Mouse (Mus musculus): Measurements from ENCODE around the gene Josd2. TPM values are rescaled to one million over a fixed set of nuclear protein-coding genes. Genes with fewer than 3 reads are reported as not detected.

Josd2 gene
- polyA plus RNA-seq, 1 experiment from 2014 or later, result 33.7 TPM

GRCm38 (mm10) chr7:44463056-44463425 is 4.7 kb upstream of the Josd2 start:
- H3K36me3 ChIP-seq (ENCODE audit: control insufficient read depth, insufficient read depth, low read length), result no peaks in the 10 kb centered on the region
- no peak overlapping the region for H3K9ac ChIP-seq (ENCODE audit: low read length)
- H3K27ac ChIP-seq (replicated peaks), result no peak overlapping the region
- no peak overlapping the region for H3K4me3 ChIP-seq (ENCODE audit: low read depth, low read length)
- H3K9me3 ChIP-seq (ENCODE audit: control insufficient read depth, low read length), result no peaks in the 10 kb centered on the region
- DNase-seq (ENCODE audit: low spot score), result no peak
- no peak overlapping the region for H3K4me2 ChIP-seq (replicated peaks; ENCODE audit: low read depth)
- no peak for ATAC-seq (ENCODE audit: low FRiP score, low TSS enrichment)
- peaks cover 10% of the 10 kb centered on the region for H3K27me3 ChIP-seq (ENCODE audit: control insufficient read depth, insufficient read depth, low read length)
- H3K4me1 ChIP-seq (replicated peaks; ENCODE audit: control insufficient read depth, insufficient read depth), result no peaks in the 10 kb centered on the region
- WGBS, result 27% methylated on average over 8 of the region's 8 CpGs
- TF ChIP-seq EP300 (optimal IDR thresholded peaks at IDR 0.05), result no peak
- TF ChIP-seq CTCF (IDR thresholded peaks at IDR 0.05; ENCODE audit: low read depth), result no peak

GRCm38 (mm10) chr7:44463556-44464225 is 4.1 kb upstream of the Josd2 start:
- Histone ChIP-seq H3K27ac (replicated peaks) (no peak overlapping the region), H3K27me3 (ENCODE audit: control insufficient read depth, insufficient read depth, low read length) (peaks cover 10% of the 10 kb centered on the region), H3K4me3 (ENCODE audit: low read depth, low read length) (no peak overlapping the region), H3K9me3 (ENCODE audit: control insufficient read depth, low read length) (no peaks in the 10 kb centered on the region), H3K4me1 (replicated peaks; ENCODE audit: control insufficient read depth, insufficient read depth) (no peaks in the 10 kb centered on the region), H3K36me3 (ENCODE audit: control insufficient read depth, insufficient read depth, low read length) (no peaks in the 10 kb centered on the region), H3K4me2 (replicated peaks; ENCODE audit: low read depth) (no peak overlapping the region), H3K9ac (ENCODE audit: low read length) (no peak overlapping the region)
- DNase-seq (ENCODE audit: low spot score) (no peak), ATAC-seq (ENCODE audit: low FRiP score, low TSS enrichment) (no peak)
- WGBS, result 81% methylated on average over 10 of the region's 10 CpGs
- TF ChIP-seq EP300 (optimal IDR thresholded peaks at IDR 0.05) (no peak), CTCF (IDR thresholded peaks at IDR 0.05; ENCODE audit: low read depth) (no peak)

GRCm38 (mm10) chr7:44464511-44464910 is 3.3 kb upstream of the Josd2 start:
- no peak for TF ChIP-seq CTCF (IDR thresholded peaks at IDR 0.05; ENCODE audit: low read depth)
- no peak for TF ChIP-seq EP300 (optimal IDR thresholded peaks at IDR 0.05)
- WGBS, result 27% methylated on average over 4 of the region's 4 CpGs

GRCm38 (mm10) chr7:44465111-44465510 is 2.7 kb upstream of the Josd2 start, which contains the start of gene Aspdh:
Gene Aspdh, plus strand, starts transcription at chr7:44465391.
- H3K9ac ChIP-seq (ENCODE audit: low read length), result no peak within 1 kb of the TSS
- no peaks in the 10 kb centered on the region for H3K36me3 ChIP-seq (ENCODE audit: control insufficient read depth, insufficient read depth, low read length)
- H3K4me3 ChIP-seq (ENCODE audit: low read depth, low read length), result no peak within 1 kb of the TSS
- ATAC-seq (ENCODE audit: low FRiP score, low TSS enrichment) (no peak), DNase-seq (ENCODE audit: low spot score) (no peak)
- H3K27me3 ChIP-seq (ENCODE audit: control insufficient read depth, insufficient read depth, low read length), result peaks cover 10% of the 10 kb centered on the region
- no peaks in the 10 kb centered on the region for H3K4me1 ChIP-seq (replicated peaks; ENCODE audit: control insufficient read depth, insufficient read depth)
- H3K27ac ChIP-seq (replicated peaks), result no peak within 1 kb of the TSS
- TF ChIP-seq CTCF (IDR thresholded peaks at IDR 0.05; ENCODE audit: low read depth) (no peak), EP300 (optimal IDR thresholded peaks at IDR 0.05) (no peak)
- WGBS, result 79% methylated on average over 2 of the region's 2 CpGs
- no peak within 1 kb of the TSS for H3K4me2 ChIP-seq (replicated peaks; ENCODE audit: low read depth)
- no peaks in the 10 kb centered on the region for H3K9me3 ChIP-seq (ENCODE audit: control insufficient read depth, low read length)

More at GRCm38 (mm10) chr7:44464511-44464910, 3.3 kb upstream of the Josd2 start:
- peak; percentile 13 for DNase-seq (ENCODE audit: low spot score)
- Histone ChIP-seq H3K27ac (replicated peaks) (no peak overlapping the region), H3K9me3 (ENCODE audit: control insufficient read depth, low read length) (no peaks in the 10 kb centered on the region), H3K27me3 (ENCODE audit: control insufficient read depth, insufficient read depth, low read length) (peaks cover 10% of the 10 kb centered on the region), H3K4me1 (replicated peaks; ENCODE audit: control insufficient read depth, insufficient read depth) (no peaks in the 10 kb centered on the region), H3K9ac (ENCODE audit: low read length) (no peak overlapping the region), H3K36me3 (ENCODE audit: control insufficient read depth, insufficient read depth, low read length) (no peaks in the 10 kb centered on the region), H3K4me2 (replicated peaks; ENCODE audit: low read depth) (no peak overlapping the region), H3K4me3 (ENCODE audit: low read depth, low read length) (no peak overlapping the region)
- no peak for ATAC-seq (ENCODE audit: low FRiP score, low TSS enrichment)

GRCm38 (mm10) chr7:44466006-44466887 is 1.5 kb upstream of the Josd2 start:
- ATAC-seq (ENCODE audit: low FRiP score, low TSS enrichment) (no peak), DNase-seq (ENCODE audit: low spot score) (no peak)
- Histone ChIP-seq H3K4me1 (replicated peaks; ENCODE audit: control insufficient read depth, insufficient read depth) (no peaks in the 10 kb centered on the region), H3K9me3 (ENCODE audit: control insufficient read depth, low read length) (no peaks in the 10 kb centered on the region), H3K27me3 (ENCODE audit: control insufficient read depth, insufficient read depth, low read length) (peaks cover 10% of the 10 kb centered on the region), H3K9ac (ENCODE audit: low read length) (no peak overlapping the region), H3K27ac (replicated peaks) (no peak overlapping the region), H3K4me3 (ENCODE audit: low read depth, low read length) (no peak overlapping the region), H3K4me2 (replicated peaks; ENCODE audit: low read depth) (no peak overlapping the region), H3K36me3 (ENCODE audit: control insufficient read depth, insufficient read depth, low read length) (no peaks in the 10 kb centered on the region)
- WGBS, result 80% methylated on average over 10 of the region's 10 CpGs
- TF ChIP-seq EP300 (optimal IDR thresholded peaks at IDR 0.05) (no peak), CTCF (IDR thresholded peaks at IDR 0.05; ENCODE audit: low read depth) (no peak)

- Histone ChIP-seq H3K9ac (ENCODE audit: low read length) (no peak overlapping the region), H3K4me3 (ENCODE audit: low read depth, low read length) (no peak overlapping the region), H3K9me3 (ENCODE audit: control insufficient read depth, low read length) (no peaks in the 10 kb centered on the region), H3K4me2 (replicated peaks; ENCODE audit: low read depth) (no peak overlapping the region), H3K36me3 (ENCODE audit: control insufficient read depth, insufficient read depth, low read length) (no peaks in the 10 kb centered on the region), H3K27ac (replicated peaks) (no peak overlapping the region), H3K27me3 (ENCODE audit: control insufficient read depth, insufficient read depth, low read length) (peaks cover 8% of the 10 kb centered on the region), H3K4me1 (replicated peaks; ENCODE audit: control insufficient read depth, insufficient read depth) (no peaks in the 10 kb centered on the region)
- DNase-seq (ENCODE audit: low spot score) (no peak), ATAC-seq (ENCODE audit: low FRiP score, low TSS enrichment) (no peak)
- TF ChIP-seq CTCF (IDR thresholded peaks at IDR 0.05; ENCODE audit: low read depth), result no peak
- TF ChIP-seq EP300 (optimal IDR thresholded peaks at IDR 0.05), result no peak
- 77% methylated on average over 16 of the region's 16 CpGs for WGBS
Observed at GRCm38 (mm10) chr7:44466888-44467311, 880 bp upstream of the Josd2 start.
